16 mouse cellular contexts compared by ENCODE assay signal in genomic region chr14:12661430-12661829, GRCm38 (mm10).
"Had no signal": no experiment of that assay in that cellular context is flagged by ENCODE, and none has a peak within 500 bp of the region (broad histone marks: within the 10 kb centered on the region; RNA-seq: fewer than 3 reads in every experiment).

No protein-coding gene starts in this region.

- H3K27ac ChIP-seq: lung, embryonic 15.5 days; macrophage; midbrain, embryonic 13.5 days; midbrain, embryonic 15.5 days; neural tube, embryonic 12.5 days had no signal

- H3K9me3 ChIP-seq: lung, embryonic 15.5 days; megakaryocyte, embryonic 14.5 days; midbrain, embryonic 13.5 days; midbrain, embryonic 15.5 days; neural tube, embryonic 12.5 days had no signal

- DNase-seq: liver, postnatal 0 days; lung, adult 2 months; lung, postnatal 14 days; lung, postnatal 36 days; right cerebral cortex, postnatal 14 days; thymus, adult 18-20 months; thymus, postnatal 14 days; thymus, postnatal 36 days had no signal

- ATAC-seq: liver, postnatal 0 days; lung, postnatal 0 days; midbrain, embryonic 13.5 days; midbrain, embryonic 15.5 days had no signal

- H3K4me2 ChIP-seq: lung, embryonic 15.5 days; midbrain, embryonic 11.5 days; midbrain, embryonic 13.5 days; midbrain, embryonic 15.5 days; neural tube, embryonic 12.5 days had no signal

- H3K27me3 ChIP-seq: lung, embryonic 15.5 days; megakaryocyte, embryonic 14.5 days; midbrain, embryonic 13.5 days; midbrain, embryonic 15.5 days; neural tube, embryonic 12.5 days had no signal

- H3K4me1 ChIP-seq: lung, embryonic 15.5 days; megakaryocyte, embryonic 14.5 days; midbrain, embryonic 15.5 days; neural tube, embryonic 12.5 days had no signal

- H3K4me3 ChIP-seq: lung, embryonic 15.5 days; megakaryocyte, embryonic 14.5 days; midbrain, embryonic 13.5 days; midbrain, embryonic 15.5 days; neural tube, embryonic 12.5 days had no signal

- H3K36me3 ChIP-seq: lung, embryonic 15.5 days; midbrain, embryonic 13.5 days; midbrain, embryonic 15.5 days; neural tube, embryonic 12.5 days had no signal

- H3K9ac ChIP-seq: liver, postnatal 0 days; lung, embryonic 15.5 days; midbrain, embryonic 13.5 days; midbrain, embryonic 15.5 days; neural tube, embryonic 12.5 days had no signal
